Mouse (Mus musculus): ENCODE results near the gene Rgs13. TPM values are rescaled to one million over a fixed set of nuclear protein-coding genes. Genes with fewer than 3 reads are reported as not detected.

Gene Rgs13
- polyA plus RNA-seq, 1 experiment from 2014 or later = 2.8 TPM

Other genes starting within 250 kb of the Rgs13 start
- 86.1 and 104 TPM in 2 replicates for gene Rgs2, start 173.2 kb downstream of the Rgs13 start, polyA plus RNA-seq (2016; fragmentation: Nextera tagmentation; extraction: Ambion mirVana)
- gene Rgs1, start 71.9 kb upstream of the Rgs13 start, polyA plus RNA-seq (2016; fragmentation: Nextera tagmentation; extraction: Ambion mirVana) = 0.38 TPM in 1 of 2 replicates, not detected in the other